In genomic region chr13:54693558-54694347, GRCm38 (mm10) we compare ENCODE assay signal across 7 mouse cellular contexts. TPM values are rescaled to one million over a fixed set of nuclear protein-coding genes. Genes with fewer than 3 reads are reported as not detected.
A peak's percentile ranks its signal among the peaks of the same experiment; 100 is the strongest.
DNase-seq lines count a peak whose midpoint lies in the region; ATAC-seq lines count a peak whose summit lies in the region.

Gene Rnf44 (minus strand): TSS chr13:54693907.

- peak; percentile 98 for ATAC-seq in intestine, embryonic 15.5 days

- peak within 1 kb of the TSS; percentile 96 for H3K4me3 ChIP-seq in intestine, embryonic 15.5 days (replicated peaks)
- H3K4me3 ChIP-seq in midbrain, embryonic 10.5 days: peak within 1 kb of the TSS; percentile 98

- H3K36me3 ChIP-seq in intestine, embryonic 15.5 days: no peaks in the 10 kb centered on the region
- H3K36me3 ChIP-seq in midbrain, embryonic 10.5 days: no peaks in the 10 kb centered on the region

- H3K9ac ChIP-seq in intestine, embryonic 15.5 days: peak within 1 kb of the TSS; percentile 94

- intact Hi-C loops in gastrocnemius, postnatal 36 days (cut with DNase I): no loop called here
- intact Hi-C loops in left cerebral cortex, postnatal 25 days (cut with DNase I): no loop called here

- H3K27ac ChIP-seq in intestine, embryonic 15.5 days: peak within 1 kb of the TSS; percentile 95
- peak within 1 kb of the TSS; percentile 95 for H3K27ac ChIP-seq in midbrain, embryonic 10.5 days (replicated peaks)

- DNase-seq in adrenal gland, adult 2 months: peak; percentile 100
- peak; percentile 100 for DNase-seq in embryo, embryonic 11.5 days (ENCODE audit: low read depth, low spot score)
- peak; percentile 98 for DNase-seq in gastrocnemius, postnatal 36 days
- peak; percentile 98 to 99 for DNase-seq in left cerebral cortex, postnatal 25 days (ENCODE audit: low spot score in 2 of 2)
- DNase-seq in midbrain, embryonic 10.5 days (ENCODE audit: low spot score): peak; percentile 99
- peak; percentile 99 for DNase-seq in right cerebral cortex, postnatal 4 days

- H3K27me3 ChIP-seq in intestine, embryonic 15.5 days (replicated peaks): no peaks in the 10 kb centered on the region
- no peaks in the 10 kb centered on the region for H3K27me3 ChIP-seq in midbrain, embryonic 10.5 days (ENCODE audit: low read depth, poor library complexity, severe bottlenecking)

- no peaks in the 10 kb centered on the region for H3K9me3 ChIP-seq in intestine, embryonic 15.5 days
- no peaks in the 10 kb centered on the region for H3K9me3 ChIP-seq in midbrain, embryonic 10.5 days (replicated peaks)

- WGBS in intestine, embryonic 15.5 days: under 1% methylated on average over 92 of the region's 92 CpGs
- 0% methylated on average over 91 of the region's 92 CpGs for WGBS in midbrain, embryonic 10.5 days

- peaks cover 21% of the 10 kb centered on the region for H3K4me1 ChIP-seq in intestine, embryonic 15.5 days (replicated peaks)
- H3K4me1 ChIP-seq in midbrain, embryonic 10.5 days: peaks cover 42% of the 10 kb centered on the region

- peak within 1 kb of the TSS; percentile 79 for H3K4me2 ChIP-seq in intestine, embryonic 15.5 days (replicated peaks)

RNA-seq across cellular contexts. Expression of gene Rnf44, which starts in this region (rescaled TPM):
- total RNA-seq in adrenal gland, adult 2 months (2021): 100 to 1,000 TPM; 114 to 119 TPM
- 511 and 555 TPM in 2 replicates for polyA plus RNA-seq in adrenal gland, adult 2 months (2012; rRNA removed)
- total RNA-seq in gastrocnemius, postnatal 36 days (2021): 10 to 100 TPM; 21.7 to 27.2 TPM
- polyA plus RNA-seq in intestine, embryonic 15.5 days (2015; fragmentation: Nextera tagmentation; extraction: Ambion mirVana): 77.9 and 78.3 TPM in 2 replicates
- total RNA-seq in left cerebral cortex, postnatal 25 days (2021): 100 to 1,000 TPM; 166 to 176 TPM
- polyA plus RNA-seq in midbrain, embryonic 10.5 days (2016; fragmentation: Nextera tagmentation; extraction: Ambion mirVana): 90.1 and 98.8 TPM in 2 replicates

Comparison
In these comparisons a context has a peak if more than half of its experiments do, and no peak if none do; other contexts are left out.
1. Peak in every context shown above with its lines: DNase-seq, ATAC-seq, H3K4me3 ChIP-seq and H3K27ac ChIP-seq.
2. RNA of gene Rnf44 (total RNA-seq): 166 to 176 TPM in left cerebral cortex, postnatal 25 days and 114 to 119 TPM in adrenal gland, adult 2 months; 21.7 to 27.2 TPM in gastrocnemius, postnatal 36 days; every median in the first group is over 4 times any median in the second.